Mouse (Mus musculus): ENCODE data around the gene Snx9. TPM values are rescaled to one million over a fixed set of nuclear protein-coding genes. Genes with fewer than 3 reads are reported as not detected.

The Snx9 gene
- total RNA-seq, 1 experiment from 2014 or later, result 36.5 TPM

DNA sequence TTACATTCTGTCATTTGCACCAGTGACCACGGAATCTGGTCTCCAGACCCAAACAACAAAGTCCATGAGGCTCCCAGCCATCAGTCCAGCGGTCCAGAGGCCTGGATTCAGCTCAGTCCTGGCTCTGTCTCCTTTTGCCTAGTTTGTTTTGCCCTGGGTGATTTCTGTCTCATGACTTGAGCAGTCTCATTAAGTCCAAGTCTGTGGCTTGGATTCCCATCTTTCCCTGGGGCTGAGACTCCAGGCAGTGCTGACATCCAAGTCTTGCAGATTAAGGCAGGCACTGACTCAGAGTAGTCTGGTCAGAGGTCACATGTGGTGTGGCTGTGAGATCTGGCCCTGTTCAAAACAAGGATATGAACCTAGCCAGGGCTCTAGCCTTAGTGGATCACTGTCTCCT is 35.2 kb upstream of the Snx9 start:
- no peak for ATAC-seq (replicated peaks; ENCODE audit: low read depth, poor library complexity, severe bottlenecking)

DNA sequence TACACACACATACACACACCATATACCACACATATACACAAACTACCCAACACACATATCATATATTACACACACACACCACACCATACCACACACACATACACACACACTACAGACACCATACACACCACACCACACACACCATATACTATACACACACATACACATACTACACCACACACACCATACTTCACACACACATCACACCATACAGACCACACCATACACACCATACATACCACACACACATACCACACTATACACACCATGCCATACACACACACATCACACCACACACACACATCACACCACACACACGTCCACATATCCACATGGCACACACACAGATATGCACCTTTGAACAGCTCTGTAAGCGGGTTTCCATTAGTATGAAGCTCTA is 34.3 kb upstream of the Snx9 start:
- no peak for ATAC-seq (replicated peaks; ENCODE audit: low read depth, poor library complexity, severe bottlenecking)

DNA sequence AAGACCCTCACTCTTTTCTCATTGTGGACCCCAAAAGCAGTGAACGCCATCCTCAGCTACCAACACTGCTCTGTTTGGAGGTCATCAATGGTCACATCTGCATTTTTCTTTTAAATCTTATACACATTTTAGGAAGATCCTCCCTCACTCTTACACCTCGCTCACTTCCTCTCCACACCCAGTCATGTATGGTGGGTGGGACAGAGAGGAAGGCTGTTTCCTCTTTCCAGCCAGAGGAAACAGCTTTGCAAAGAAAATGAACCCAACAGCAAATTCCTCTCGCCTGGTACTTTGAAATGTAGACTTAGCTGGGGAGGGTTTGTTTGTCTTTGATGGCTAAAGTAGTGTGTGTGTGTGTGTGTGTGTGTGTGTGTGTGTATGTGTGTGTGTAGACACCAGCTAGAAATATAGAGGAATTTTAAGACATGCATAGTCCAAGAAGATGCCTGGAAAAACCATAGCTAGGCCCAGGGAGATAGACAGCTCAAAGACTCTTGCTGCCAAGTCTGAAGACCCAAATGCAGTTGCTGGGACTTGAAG is 33.2 kb upstream of the Snx9 start:
- ATAC-seq (replicated peaks; ENCODE audit: low read depth, poor library complexity, severe bottlenecking), result peak; percentile 40; the same call in 1 of the 2 replicates

DNA sequence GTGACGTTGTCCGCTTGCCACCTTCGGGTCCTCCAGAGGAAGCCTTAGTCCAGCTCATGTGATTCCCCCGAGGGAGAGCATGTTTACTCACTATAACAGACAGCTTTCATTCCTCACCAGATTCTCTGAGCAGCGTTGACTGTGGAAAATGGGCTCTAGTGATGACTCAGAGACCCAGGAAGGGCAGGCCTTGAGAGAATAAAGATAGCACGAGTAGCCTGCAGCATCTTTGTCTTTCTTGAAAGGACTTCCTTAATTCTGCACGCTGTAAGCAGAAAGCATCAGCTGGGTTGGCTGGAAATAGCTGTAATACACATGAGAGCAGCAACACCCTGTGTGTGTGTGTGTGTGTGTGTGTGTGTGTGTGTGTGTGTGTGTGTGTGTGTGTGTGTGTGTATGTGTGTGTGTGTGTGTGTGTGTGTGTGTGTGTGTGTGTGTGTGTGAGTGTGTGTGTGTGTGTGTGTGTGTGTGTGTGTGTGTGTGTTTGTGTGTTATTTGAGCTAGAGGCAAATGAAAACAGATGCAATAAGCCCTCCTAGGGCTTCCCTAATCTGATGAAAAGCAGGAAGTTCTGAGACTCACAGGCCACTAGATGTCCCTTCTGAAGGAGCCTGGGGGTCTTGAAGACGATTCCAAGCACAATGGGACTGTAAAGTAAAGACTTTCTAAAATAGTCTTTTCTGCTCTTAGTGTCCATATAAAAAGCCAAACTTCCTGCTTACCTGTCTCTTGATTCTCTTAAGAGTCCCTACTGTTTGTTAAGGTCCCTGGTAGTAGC is 27.1 kb upstream of the Snx9 start:
- peak; percentile 76 for ATAC-seq (replicated peaks; ENCODE audit: low read depth, poor library complexity, severe bottlenecking)

DNA sequence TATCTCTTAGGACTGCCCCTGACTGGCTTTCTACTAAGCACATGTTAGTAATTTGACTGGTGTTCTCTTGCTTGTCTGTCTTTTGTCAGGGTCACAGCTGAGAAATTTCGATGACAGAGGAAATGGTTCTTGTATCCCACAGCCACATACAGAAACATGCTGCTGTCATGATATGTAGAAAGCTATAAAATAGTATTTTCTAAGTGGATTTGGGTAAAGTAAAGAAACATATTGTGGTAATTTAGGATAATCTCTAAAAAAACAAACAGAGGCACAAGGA is 26.5 kb upstream of the Snx9 start:
- no peak for ATAC-seq (replicated peaks; ENCODE audit: low read depth, poor library complexity, severe bottlenecking)

DNA sequence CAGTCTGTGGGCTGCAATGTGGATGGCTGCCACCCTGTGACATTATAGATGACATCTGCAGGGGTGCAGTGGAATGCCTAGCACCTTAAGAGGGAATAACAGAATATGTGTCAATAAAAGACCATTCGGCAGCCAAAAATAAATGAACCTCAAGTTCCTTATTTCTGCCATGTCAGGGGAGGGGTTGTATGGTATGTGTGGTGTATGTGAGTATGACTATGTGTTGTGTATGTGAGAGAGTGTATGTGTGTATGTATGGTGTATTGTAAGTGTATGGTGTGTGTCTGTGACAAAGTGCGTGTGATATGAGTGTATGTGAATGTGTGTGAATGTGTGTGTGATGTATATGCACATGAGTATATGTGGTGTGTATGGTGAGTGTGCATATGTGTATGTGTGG is 23.3 kb upstream of the Snx9 start:
- peak; percentile 13; the same call in 1 of the 2 replicates for ATAC-seq (replicated peaks; ENCODE audit: low read depth, poor library complexity, severe bottlenecking)

DNA sequence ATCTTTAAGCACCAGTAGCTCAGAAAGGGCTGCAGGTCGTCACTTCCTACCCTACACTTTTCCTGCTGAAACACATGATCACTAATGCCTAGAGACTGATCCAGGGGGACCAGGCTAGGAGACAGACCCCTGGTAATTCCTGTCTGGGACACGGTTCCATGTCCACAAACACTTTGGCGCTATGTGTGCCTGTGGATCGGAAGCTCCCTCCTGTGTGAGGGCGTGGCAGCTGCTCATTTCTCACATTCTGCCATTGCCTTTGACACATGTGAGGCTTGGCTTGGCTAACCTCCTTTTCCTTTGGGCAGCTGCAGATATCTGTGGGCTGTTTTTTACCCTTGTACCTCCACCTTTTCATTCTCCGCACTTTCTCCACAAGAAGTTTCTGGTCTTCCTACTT is 22.0 kb upstream of the Snx9 start:
- ATAC-seq (replicated peaks; ENCODE audit: low read depth, poor library complexity, severe bottlenecking), result no peak

DNA sequence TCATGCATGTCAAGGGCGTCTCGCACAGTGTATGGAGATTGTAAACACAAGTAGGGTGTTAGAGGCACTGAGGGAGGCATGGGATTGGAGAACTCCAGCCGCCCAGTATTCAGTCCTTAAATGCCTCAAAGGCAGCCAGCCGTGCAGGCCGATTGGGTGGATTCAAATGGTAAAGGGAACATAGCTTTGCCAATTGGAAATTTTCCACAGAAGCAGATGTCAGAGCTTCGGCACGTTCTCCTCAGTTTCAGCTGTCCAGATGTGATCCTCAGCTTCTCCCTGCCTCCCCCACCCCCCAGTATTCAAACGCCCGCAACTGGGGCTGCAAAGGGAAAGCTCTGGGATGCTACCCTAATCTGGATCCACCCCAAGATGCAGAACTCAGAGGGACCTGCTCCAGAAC is 21.3 kb upstream of the Snx9 start:
- no peak for ATAC-seq (replicated peaks; ENCODE audit: low read depth, poor library complexity, severe bottlenecking)

DNA sequence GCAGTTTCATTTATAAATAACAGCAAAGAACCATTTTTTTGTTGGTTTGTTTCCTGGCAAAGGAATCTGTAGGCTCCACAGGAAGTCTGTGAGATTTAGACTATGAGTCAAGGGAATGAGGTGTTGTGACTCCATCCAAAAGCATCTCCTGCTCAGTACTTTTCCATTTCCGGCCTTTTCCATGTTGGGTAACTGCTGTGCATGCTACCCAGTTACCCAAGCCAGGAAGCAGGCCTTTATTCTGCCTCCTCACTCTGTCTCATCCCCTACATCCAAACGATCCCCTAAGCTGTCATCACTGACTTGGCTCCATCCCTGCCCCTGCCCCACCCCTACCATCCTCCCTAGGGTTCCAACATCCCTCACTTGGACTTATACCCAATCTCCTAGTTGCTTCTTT is 18.6 kb upstream of the Snx9 start:
- no peak for ATAC-seq (replicated peaks; ENCODE audit: low read depth, poor library complexity, severe bottlenecking)

DNA sequence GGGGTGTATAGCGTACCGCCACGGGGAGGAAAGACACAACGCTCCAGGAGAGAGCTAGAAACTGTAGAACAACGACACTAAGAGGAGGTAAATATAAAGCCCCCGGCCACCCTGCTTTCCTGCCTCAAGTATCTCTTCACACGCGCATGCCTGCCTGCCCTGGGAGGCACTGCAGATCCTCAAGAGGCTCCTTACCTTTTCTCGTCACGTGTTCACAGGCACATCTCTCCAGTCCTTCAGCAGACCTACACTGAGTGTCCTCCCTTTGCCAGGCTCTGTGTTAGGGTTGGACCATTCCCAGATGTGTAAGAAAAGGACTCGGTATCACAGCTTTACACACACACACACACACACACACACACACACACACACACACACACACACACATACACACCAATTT is 18.1 kb upstream of the Snx9 start:
- no peak for ATAC-seq (replicated peaks; ENCODE audit: low read depth, poor library complexity, severe bottlenecking)

DNA sequence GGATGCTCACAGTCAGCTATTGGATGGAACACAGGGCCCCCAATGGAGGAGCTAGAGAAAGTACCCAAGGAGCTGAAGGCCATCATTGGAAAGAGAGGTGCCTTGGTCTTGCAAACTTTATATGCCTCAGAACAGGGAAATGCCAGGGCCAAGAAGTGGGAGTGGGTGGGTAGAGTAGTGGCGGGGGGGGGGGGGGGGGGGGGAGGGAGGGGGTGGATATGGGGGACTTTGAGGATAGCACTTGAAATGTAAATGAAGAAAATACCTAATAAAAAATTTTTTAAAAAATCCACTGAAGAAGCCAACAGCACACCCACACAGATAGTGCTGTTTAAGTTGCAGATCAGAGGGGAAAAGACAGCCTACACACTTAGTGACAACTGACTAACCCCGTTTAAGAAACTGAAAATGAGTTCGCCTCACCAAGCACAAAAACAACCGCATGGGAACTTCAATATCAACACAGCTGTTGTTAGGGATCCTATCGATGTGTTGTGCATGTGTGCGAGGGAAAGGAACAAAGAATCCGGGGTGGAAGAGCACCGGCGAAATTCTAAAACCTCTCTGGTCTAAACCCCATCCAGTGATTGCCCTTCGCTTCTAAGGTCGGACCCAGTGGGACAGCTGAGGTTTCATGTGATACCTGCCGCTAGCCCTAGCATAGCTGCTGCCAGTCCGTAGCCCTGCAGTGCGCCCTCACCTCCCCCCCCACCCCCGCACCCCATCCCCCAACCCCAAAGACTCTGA is 13.1 kb upstream of the Snx9 start:
- ATAC-seq (replicated peaks; ENCODE audit: low read depth, poor library complexity, severe bottlenecking), result no peak

DNA sequence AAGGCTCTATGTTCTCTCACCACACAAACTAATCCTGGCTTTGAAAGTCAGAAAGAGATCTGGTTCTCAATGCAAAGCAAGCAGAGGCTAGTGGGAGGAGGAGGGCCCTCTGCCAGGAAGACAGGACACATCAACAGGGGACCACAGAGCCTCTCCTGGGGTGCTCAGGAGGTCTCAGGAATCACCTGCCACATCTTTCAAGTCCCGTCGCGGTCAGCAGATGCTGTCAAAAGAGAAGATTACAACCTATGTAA is 12.6 kb upstream of the Snx9 start:
- ATAC-seq (replicated peaks; ENCODE audit: low read depth, poor library complexity, severe bottlenecking), result no peak

DNA sequence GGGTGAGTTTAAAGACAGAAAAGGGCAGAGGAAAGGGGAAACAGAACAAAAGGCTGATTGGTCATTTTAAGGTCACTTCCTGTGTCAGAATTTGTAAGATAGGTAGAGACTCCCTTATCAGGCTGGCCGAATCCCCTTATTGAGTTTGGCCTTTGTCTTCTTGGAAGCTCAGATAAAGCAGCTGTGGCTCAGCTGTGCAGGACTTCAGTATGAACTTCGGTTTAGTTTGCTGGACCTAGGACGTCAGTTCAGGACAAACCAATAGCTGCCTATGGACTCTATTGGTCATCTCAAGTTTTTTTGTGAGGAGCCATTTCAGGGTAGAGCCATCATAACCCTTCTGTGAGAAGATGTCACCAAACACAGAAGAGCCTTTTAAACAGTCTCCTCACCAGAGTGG is 12.2 kb upstream of the Snx9 start:
- ATAC-seq (replicated peaks; ENCODE audit: low read depth, poor library complexity, severe bottlenecking), result no peak

DNA sequence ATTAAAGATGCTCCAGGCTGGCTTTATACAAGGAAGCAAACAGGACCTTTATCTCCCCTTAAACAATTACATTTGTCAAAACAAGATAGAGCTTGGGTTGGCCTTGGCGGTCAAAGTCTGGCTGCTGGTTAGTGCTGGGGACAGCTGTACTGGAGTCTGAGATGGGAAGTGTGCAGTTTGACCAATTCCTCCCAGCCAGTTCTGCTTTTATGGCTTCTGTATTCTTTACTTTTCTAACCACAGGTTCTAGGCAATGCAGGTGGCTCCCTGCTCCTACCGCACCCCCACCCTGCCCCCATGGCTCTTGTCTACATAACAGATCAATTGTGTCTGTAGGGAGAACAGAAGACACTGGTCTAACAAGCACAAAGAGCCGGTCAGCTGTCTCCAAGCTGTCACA is 11.2 kb upstream of the Snx9 start:
- ATAC-seq (replicated peaks; ENCODE audit: low read depth, poor library complexity, severe bottlenecking), result peak; percentile 96

DNA sequence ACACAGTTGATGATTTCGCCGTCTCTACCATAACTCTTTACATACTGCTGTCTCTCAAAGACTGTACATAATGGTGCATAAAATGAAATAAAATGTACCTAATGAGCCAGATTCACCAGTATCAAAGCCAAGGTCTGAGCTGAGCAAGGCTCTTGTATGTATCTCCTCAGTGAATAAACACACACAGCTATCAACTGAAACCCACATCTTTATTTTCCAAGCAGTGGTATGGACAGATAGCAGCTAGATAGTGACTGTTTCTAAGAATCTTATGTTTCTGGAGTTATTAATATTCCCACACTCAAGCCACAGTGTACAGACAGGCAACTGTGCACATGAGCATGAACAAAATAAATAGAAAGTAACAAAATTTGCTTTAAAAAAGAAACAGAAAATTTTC is 10.7 kb upstream of the Snx9 start:
- ATAC-seq (replicated peaks; ENCODE audit: low read depth, poor library complexity, severe bottlenecking), result peak; percentile 10; the same call in 1 of the 2 replicates

DNA sequence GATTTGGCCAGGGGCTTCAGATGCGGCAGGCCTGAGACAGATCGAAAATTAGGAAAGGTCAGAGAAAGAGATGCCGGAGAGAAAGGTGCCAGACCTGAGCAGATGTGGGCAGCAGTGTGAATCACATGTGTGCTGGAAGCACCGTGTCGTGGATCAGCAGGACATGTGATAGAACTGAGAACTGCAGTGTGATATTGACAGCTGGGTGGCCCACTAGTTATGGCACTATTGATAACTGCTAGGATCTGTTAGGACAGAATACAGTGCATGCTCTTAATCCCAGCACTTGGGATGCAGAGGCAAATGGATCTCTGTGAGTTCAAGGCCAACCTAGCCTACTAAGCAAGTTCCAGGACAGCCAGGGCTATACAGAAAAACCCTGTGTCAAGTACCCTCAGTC is 10.3 kb upstream of the Snx9 start:
- no peak for ATAC-seq (replicated peaks; ENCODE audit: low read depth, poor library complexity, severe bottlenecking)

DNA sequence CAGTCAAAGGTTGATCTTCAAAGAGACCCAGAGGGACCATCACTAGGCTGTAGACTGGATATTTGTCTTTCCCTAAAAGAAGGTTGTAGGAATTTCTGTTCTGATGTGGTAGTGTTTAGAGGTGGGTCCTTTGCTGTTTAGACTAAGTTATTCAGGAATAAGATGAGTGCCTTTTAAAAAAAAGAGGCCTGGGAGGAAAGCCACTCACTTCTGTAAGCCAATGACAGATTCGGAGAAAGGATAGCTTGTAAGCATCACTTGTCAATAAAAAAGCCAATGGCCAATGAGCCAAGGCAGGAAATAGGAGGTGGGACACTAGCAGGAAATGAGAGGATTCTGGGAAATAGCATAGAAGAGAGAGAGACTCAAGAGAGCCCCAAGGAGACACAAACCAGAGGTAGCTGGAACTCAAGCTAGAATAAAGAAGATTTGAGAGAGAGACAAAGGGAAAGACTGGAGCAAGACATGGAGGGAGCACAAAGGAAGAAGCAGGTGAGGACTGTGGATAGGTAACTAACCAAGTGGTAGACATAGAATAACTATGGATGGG is 9.8 kb upstream of the Snx9 start:
- ATAC-seq (replicated peaks; ENCODE audit: low read depth, poor library complexity, severe bottlenecking), result no peak

DNA sequence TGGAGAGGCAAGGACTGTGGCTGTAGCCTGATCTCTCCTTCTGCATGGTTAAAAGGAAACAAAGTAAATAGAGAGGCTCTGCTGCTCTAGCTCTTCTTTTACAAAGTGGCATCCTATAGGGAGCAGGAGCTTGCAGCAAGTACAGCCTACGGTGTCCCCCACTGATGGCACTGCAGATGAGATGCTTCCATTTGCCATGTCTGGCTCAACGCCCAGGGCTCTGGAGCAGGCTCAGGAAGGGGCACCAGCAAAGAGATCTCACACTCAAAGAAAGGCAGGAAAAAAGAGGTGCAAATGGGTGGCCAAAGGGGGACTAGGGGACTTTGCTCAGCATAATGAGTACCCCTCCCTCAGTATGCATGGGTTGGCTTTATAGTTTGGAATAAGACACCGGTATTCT is 7.0 kb upstream of the Snx9 start:
- no peak for ATAC-seq (replicated peaks; ENCODE audit: low read depth, poor library complexity, severe bottlenecking)

DNA sequence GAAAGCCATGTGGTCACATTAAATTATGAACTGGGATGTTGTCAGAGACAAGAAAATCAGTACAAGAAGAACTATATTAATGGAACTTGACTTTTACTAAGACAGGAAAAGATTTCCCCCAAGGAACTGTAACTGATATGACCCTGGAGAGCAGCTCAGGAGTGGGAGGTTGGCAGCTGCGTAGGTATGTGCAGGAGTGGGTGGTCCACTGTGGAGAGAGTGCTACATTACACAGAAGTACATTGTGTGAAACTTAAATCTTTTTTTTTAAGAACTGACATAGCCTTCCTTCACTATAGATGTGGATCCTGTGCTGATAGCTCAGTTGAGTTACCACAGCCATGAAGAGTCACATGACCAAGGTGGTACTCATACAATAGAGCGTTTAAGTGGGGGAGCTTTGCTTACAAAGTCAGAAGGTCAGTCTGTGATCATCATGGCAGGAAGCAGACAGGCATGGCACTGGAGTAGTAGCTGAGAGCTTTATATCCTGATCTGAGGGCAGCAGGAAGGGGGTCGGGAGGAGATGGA is 6.3 kb upstream of the Snx9 start:
- no peak for ATAC-seq (replicated peaks; ENCODE audit: low read depth, poor library complexity, severe bottlenecking)

DNA sequence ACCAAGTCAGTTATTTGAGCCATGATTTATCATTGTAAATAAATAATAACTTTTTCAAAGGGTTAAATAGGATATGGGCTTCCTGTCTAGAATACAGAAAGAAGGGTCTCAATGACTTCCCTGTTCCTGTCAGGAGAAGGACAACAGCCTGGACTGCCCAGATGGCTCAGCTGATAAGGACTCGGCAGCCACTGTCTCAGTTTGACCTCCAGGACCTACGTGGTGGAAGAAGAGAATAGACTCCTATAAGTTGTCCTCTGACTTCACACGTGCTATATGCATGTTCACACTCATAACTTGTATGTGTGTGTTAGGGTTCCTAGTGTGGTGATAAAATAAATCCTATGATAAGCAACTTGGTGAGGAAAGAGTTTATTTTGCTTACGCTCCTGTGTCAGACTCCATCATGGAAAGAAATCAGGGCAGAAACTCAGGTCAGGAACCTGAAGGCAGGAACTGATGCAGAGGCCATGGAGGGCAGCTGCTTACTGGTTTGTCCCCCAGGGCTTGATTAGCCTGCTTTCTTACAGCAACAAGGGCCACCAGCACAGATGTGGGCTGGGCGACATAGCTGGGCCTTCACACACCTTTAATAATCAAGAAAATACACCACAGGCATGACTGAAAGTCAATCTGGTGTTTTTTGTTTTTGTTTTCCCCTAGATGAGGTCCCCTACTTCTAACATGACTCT is 1.4 kb upstream of the Snx9 start:
- no peak for ATAC-seq (replicated peaks; ENCODE audit: low read depth, poor library complexity, severe bottlenecking)

Measured in common myeloid progenitor, adult 5-6 weeks (primary cell).